Mouse (Mus musculus) adrenal gland, adult (tissue): ENCODE data around the gene Fkbp6.
A peak's percentile ranks its signal among the peaks of the same experiment; 100 is the strongest.

Experiments
- DNase-seq, 2 experiments: peaks; one replicate each; pipeline ENCODE4 v3.0.0; 2022 to 2023; ENCODE audit warnings: low spot score in 1 of 2; ENCODE audit not compliant: inconsistent age in 2 of 2

Gene Fkbp6

GRCm38 (mm10) chr5:135276597-135276996 lies 73.2 kb downstream of the Fkbp6 start:
- no peak for DNase-seq

DNA sequence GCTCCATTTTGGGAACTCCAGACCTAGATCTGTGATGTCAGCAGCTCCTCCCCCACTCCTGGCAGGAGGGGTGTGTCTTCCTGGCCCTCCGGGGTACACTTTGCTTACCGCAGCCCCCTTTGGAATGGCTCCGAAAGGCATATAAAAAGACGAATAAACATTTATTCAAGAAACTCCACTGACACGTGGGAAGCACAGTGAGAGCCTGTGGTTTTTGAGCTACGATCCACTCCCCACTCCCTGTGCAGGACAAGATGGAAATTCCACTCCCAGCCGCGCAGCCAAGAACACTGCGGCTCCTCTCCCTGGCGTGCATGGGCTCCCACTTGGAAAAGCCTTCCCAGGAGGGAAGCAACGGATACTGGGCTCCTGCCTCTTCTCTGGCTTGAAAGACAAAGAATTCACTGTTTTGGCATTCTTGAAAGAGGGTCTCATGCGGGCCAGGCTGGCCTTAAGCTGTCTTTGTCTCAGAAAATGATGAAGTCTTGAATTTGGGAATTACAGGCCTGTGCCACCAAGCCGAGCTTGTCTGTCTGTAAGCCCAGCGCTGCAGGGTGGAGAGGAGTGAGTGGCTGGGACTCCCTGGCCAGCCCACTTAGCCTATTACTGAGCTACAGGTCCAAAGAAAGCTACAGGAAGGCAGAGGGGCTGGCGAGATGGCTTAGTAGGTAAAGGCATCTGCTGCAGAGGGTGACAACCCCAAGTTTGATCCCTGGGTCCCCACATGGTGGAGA lies 75.0 kb downstream of the Fkbp6 start:
- no peak for DNase-seq

- no peak for DNase-seq
Observed at GRCm38 (mm10) chr5:135271563-135272165, 78.2 kb downstream of the Fkbp6 start.

DNA sequence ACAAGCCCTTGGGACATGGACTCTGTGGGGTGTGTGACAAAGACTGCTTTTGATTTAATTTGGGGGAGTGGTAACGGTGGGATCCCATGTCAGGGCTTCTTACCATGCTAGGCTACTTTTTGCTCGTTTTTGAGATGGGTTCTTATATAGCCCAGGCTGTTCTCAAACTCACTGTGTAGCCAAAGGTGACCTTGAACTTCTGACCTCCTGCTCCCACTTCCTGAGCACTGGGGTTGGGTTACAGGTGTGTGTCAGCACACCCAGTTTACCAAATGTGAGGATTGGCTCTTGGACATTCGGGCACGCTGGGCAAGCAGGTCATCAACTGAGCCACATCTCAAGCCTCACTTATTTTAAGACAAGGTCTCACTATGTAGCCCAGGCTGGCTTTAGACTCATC lies 79.5 kb downstream of the Fkbp6 start:
- no peak for DNase-seq

DNA sequence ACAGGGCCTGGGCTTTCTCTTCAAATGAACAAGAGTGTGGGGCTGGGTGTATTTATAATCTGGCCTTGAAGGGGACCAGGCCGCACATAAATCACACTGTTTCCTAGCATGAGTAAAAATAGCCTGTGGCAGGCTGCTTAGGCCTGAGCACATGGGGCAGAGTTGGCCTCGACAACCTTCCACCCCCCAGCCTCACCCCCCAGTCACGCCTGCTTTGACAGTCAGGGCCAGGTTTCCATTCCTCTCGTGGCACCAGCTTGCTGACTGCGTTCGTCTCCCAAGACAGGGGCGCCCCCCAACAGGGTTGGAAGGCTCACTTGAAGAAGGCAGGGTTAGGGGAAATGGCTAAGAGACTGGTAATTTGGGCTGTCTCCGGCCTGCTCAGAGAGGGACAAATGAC lies 80.4 kb downstream of the Fkbp6 start:
- DNase-seq = peak; percentile 67 to 80

DNA sequence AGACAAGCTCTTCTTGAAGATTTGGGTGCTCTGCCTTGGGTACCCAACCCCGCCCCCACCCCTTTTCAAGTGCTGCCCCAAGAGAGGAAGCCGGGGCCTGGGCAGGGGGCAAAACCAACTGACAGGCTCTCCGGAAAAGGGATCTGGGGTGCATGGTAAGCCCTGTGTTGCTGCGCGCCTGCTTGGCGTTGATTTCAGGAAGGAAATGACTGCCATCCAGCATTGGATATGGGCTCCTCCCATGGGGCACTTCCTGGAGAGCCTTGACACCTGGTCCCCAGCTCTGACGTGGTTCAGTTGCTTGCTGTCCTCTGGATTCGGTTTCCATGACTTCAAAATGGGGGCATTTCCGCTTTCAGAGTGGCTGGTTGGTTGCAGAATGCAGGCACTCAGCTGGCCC lies 85.3 kb downstream of the Fkbp6 start:
- DNase-seq = peak; percentile 26 to 49

DNA sequence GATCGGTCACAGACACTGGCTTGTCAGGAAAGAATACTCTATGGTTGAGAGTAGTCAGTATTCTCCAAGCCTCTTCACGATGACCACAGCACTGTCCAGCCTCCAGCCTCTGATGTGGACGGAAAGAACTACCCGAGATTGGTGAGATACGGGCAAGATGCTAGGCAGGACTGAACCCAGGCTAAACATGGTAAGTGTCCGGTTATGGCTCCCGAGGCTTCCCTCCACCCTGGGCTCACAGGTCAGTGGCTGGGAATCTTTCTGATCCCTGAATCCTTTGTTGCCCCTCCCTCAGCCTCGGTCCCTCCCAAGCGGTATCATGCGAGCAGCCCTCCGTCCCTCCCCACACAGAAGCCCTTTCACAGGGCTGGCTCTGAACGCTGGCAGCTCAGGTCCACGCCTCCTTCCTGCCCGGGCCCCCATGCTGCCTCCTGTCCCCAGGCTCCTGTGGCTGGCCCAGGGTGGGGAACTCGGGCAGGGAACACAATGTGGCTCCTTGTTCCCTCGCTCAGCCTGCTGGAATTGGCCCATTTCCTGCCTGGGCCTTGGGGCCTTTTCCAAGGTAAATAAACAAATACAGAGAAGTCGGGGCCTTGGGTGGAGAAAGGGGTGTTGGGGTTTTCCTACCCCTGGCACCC lies 85.9 kb downstream of the Fkbp6 start:
- DNase-seq = peak; percentile 75 to 83

DNA sequence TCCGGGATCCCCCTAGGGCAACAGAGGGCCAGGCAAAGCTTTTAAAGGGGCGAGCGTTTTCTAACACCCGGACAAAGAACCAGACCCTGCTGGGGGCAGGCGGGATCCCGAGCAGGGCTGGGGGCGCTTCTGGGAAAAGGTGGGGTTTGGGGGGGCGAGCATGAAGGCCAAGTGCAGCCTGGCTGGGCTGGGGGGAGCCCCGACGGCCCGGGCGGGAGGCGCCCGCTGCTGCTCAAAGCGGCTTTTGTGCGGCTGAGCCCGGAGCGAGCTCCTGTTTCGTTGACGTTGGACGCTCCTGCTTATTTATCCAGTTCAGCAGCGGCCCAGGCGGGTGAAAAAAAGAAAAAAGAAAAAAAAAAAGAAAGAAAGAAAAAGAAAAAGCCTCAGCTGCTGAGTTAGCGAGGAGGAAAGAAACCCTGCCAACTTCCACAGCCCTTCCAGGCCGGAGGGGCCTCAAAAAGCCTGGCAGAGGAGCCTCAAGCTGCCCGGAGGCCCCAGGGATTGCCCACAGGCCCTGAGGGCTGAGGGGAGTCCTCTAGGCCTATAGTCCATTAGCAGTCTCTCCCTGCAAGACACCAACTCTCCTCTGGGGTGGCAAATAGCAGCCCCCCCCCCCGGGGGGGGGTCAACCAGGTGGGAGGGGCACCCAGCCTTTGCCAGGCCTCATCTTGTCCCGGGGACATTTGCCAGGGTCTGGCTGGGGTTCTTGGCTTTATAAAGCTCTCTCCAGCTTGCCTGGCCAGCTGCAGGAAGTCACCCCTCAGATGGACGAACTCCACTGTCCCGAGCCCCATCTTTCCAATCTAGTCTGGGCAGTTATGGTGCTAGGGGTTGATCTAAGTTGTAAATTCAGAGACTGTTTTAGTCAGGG lies 91.3 kb downstream of the Fkbp6 start:
- DNase-seq = no peak

GRCm38 (mm10) chr5:135257559-135257958 lies 92.3 kb downstream of the Fkbp6 start:
- no peak for DNase-seq

GRCm38 (mm10) chr5:135256166-135256565 lies 93.7 kb downstream of the Fkbp6 start:
- DNase-seq = no peak

DNA sequence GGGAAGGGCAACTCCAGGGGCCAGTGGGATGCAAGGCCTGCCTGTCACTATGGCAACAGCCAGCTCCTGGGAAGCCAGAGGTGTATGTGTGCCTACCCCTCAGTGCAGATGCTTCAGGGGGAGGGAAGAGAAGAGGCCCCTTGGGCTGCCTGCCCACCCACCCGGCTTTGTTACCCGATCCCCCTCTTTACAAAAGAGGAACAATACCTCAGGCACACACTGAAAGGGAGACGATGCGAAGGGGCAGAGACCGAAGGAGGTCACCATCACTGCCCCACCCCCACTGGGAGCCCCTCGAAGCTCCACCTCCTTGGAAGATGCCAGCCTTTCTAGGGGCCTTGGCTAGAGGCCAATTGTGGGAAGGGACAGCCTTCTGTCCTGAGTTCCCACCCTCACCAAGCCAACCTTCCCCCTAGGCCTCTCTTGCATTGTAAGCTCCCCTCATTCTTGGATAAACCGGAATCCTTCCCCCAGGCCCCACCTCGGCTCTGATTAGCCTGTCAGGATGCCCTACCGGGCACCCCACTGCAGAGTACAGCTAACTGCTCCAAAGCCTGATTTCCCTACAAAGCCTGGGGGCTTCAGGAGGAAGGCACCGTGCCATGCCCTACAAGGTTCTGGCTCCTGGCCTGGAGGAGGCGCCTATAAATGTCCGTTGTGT lies 96.0 kb downstream of the Fkbp6 start:
- DNase-seq = no peak

- peak; percentile 90 to 96 for DNase-seq
Observed at GRCm38 (mm10) chr5:135251079-135251454, 98.8 kb downstream of the Fkbp6 start, which contains the start of gene Fzd9. Fzd9 (minus strand) TSS chr5:135251230.

- DNase-seq = peak; percentile 44 to 73
Observed at GRCm38 (mm10) chr5:135250186-135251078, 99.4 kb downstream of the Fkbp6 start.

DNA sequence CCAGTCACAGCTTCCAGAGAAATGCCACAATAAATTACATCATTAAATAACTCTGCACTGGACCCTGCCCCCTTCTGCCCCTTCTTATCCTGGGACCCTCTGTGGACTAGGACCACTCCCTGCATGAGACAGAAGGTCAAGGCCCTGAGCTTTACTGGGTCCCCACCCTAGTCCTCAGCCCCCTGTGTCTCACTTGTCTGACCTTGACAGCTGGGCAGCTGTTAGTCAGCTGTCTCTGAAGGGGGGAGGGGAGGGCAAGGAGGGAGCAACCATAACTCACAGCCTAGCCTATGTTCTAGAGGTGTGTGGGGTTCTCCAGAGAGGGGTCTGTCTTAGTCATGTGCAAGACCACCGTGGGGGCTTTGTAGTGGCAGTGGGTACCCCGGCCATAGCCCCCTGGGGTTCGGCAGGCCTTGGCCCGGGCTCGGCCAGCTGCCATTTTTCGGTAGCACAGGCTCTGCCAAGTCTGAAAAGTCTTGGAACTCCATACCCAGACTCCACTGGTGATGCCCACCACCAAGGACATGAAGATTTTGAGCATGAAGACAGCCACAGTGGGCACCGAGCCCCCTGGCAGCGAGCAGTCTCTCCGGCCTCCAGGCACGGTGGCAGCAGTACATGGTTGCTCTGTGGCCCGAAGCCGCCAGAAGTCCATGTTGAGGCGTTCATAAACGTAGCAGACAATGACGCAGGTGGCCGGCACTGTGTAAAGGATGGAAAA lies 100.7 kb downstream of the Fkbp6 start:
- DNase-seq = peak; percentile 66 to 85

DNA sequence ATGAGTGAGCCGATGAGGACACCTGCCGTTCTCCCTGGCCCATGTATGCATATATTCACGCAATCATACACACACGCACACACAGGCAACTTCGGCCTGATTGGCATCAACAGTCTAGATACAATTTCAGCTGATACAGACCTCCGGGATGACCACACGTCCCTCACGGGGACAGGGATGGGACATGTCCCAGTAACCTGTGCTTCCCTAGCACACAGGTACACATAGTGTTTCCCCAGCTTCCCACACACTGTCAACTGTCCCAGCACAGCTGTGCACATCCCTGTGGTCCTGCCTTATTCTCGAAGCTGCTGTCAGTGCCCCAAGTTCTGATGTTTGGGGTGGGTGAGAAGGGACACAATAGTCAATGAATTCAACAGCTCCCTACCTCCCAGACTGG lies 102.5 kb downstream of the Fkbp6 start:
- DNase-seq = no peak

GRCm38 (mm10) chr5:135246531-135246930 lies 103.3 kb downstream of the Fkbp6 start:
- no peak for DNase-seq

GRCm38 (mm10) chr5:135243166-135243565 lies 106.7 kb downstream of the Fkbp6 start:
- no peak for DNase-seq

DNA sequence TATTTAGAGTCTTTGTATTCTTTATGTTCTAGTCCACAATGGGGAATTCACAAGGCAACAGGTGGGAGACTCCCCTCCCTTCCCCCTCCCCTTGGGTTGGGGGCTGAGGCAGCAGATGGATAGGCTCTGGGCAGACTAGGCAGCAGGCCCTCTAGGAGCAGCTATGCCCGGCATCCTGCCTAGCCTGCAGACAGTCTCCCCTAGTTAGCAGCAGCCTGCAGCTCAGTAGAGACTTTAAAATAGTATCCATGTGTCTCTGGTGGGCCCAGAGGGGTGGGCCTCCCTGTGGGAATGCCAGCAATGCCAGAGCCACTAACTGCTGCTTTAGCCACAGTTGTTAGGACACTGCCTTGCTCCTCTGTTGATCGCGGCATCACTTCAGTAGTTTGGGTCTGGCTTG lies 107.2 kb downstream of the Fkbp6 start:
- DNase-seq = no peak

GRCm38 (mm10) chr5:135242136-135242535 lies 107.7 kb downstream of the Fkbp6 start:
- DNase-seq = peak in 1 of 2 experiments; percentile 50
